In genomic region chr3:31841253-31841652, GRCm38 (mm10) we compare ENCODE assay signal across 15 mouse cellular contexts.
"Had no signal": no experiment of that assay in that cellular context is flagged by ENCODE, and none has a peak within 500 bp of the region (broad histone marks: within the 10 kb centered on the region; RNA-seq: fewer than 3 reads in every experiment).

No protein-coding gene starts in this region.

- H3K9me3 ChIP-seq: limb, embryonic 12.5 days; liver, embryonic 13.5 days; lung, embryonic 15.5 days; stomach, embryonic 15.5 days had no signal

- H3K9ac ChIP-seq: limb, embryonic 12.5 days; liver, embryonic 13.5 days; liver, postnatal 0 days; lung, embryonic 15.5 days; stomach, embryonic 15.5 days had no signal

- H3K4me1 ChIP-seq: limb, embryonic 12.5 days; liver, embryonic 13.5 days; lung, embryonic 15.5 days; megakaryocyte, embryonic 14.5 days; stomach, embryonic 15.5 days had no signal

- H3K27me3 ChIP-seq: limb, embryonic 12.5 days; liver, embryonic 13.5 days; lung, embryonic 15.5 days; megakaryocyte, embryonic 14.5 days; stomach, embryonic 15.5 days had no signal

- ATAC-seq: liver, postnatal 0 days; midbrain, embryonic 16.5 days had no signal

- H3K4me2 ChIP-seq: limb, embryonic 12.5 days; liver, embryonic 13.5 days; lung, embryonic 15.5 days; midbrain, embryonic 11.5 days; stomach, embryonic 15.5 days had no signal

- H3K36me3 ChIP-seq: limb, embryonic 12.5 days; liver, embryonic 13.5 days; lung, embryonic 15.5 days; stomach, embryonic 15.5 days had no signal

- H3K4me3 ChIP-seq: left cerebral cortex, adult 2 months; limb, embryonic 12.5 days; liver, embryonic 13.5 days; lung, embryonic 15.5 days; megakaryocyte, embryonic 14.5 days; stomach, embryonic 15.5 days had no signal

- DNase-seq: kidney, postnatal 25 days; liver; liver, embryonic 13.5 days; liver, postnatal 0 days; lung, postnatal 14 days; right cerebral cortex, postnatal 14 days; thymus, postnatal 36 days had no signal

- H3K27ac ChIP-seq: left cerebral cortex, adult 2 months; limb, embryonic 12.5 days; liver, embryonic 13.5 days; lung, embryonic 15.5 days; macrophage; stomach, embryonic 15.5 days had no signal
